Mouse (Mus musculus) embryonic facial prominence, embryonic 12.5 days (tissue): ENCODE measurements at regions not wholly inside any gene's neighbourhood (a gene's known extent, or its start where the extent isn't known, plus 50 kb on each side); places are given as distances from the start of the nearest gene placed in this dataset.

Source experiments
- ATAC-seq: fragments of 200-750 bp; cut with Nextera tagmentation; 2 replicates; pipeline ENCODE4 v1.8.0; 2017; ENCODE audit not compliant: insufficient number of reproducible peaks, insufficient read depth, low FRiP score, low TSS enrichment
- H3K27ac ChIP-seq: fragments of 300-500 bp; sonication (generic); 2 replicates; pipeline ENCODE4 v1.5.1; 2016; ENCODE audit warnings: mild to moderate bottlenecking
- H3K27me3 ChIP-seq: fragments of 300-500 bp; sonication (generic); 2 replicates; pipeline ENCODE4 v1.6.1; 2016; ENCODE audit warnings: mild to moderate bottlenecking, moderate library complexity
- H3K36me3 ChIP-seq: fragments of 300-500 bp; sonication (generic); 2 replicates; pipeline ENCODE4 v1.6.1; 2016; ENCODE audit warnings: mild to moderate bottlenecking
- H3K4me1 ChIP-seq: fragments of 300-500 bp; sonication (generic); 2 replicates; pipeline ENCODE4 v1.6.1; 2016
- H3K4me2 ChIP-seq: fragments of 300-500 bp; sonication (generic); replicated peaks from 2 replicates; pipeline ENCODE4 v1.6.1; 2016; ENCODE audit warnings: mild to moderate bottlenecking, moderate library complexity
- H3K4me3 ChIP-seq: fragments of 300-500 bp; sonication (generic); 2 replicates; pipeline ENCODE4 v1.5.1; 2016; ENCODE audit warnings: mild to moderate bottlenecking
- H3K9ac ChIP-seq: fragments of 300-500 bp; sonication (generic); 2 replicates; pipeline ENCODE4 v1.6.1; 2016; ENCODE audit warnings: mild to moderate bottlenecking, moderate library complexity
- H3K9me3 ChIP-seq: fragments of 300-500 bp; sonication (generic); 2 replicates; pipeline ENCODE4 v1.6.1; 2016; ENCODE audit warnings: mild to moderate bottlenecking, moderate library complexity
- whole genome bisulfite sequencing: fragments of 180-500 bp; shearing (Covaris S2); methylation state at CpG from one replicate; pipeline ENCODE4 v1.1.7; 2016; 5-methylcytosine and 5-hydroxymethylcytosine counted together

DNA sequence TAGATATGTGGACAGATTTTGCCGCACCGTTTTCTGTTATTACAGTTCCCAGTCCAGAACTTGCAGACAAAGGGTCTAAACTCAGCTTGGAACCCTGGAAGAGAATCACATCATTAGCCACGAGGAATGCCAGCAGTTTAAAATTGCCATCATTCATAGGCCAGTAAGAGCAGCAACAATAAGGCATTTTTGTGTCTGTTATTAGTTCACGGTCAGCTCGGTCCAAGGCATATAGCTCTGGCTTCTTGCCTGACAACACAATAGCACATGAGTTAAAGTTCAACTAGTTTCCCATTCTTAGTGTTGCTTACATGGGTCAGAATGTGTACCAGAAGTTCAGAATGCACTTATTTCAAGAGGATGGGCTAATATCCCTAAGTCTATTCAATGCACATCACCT lies 103.4 kb downstream of the Olig3 start:
- H3K27ac ChIP-seq = no peak overlapping the region
- H3K4me2 ChIP-seq = no peak overlapping the region
- 0 out of 2 replicates have a peak, but pooled peaks cover 3% of the 10 kb centered on the region for H3K27me3 ChIP-seq
- ATAC-seq = no peak
- no peak overlapping the region for H3K9ac ChIP-seq
- H3K4me3 ChIP-seq = no peak overlapping the region
- WGBS = 79% methylated on average over 5 of the region's 5 CpGs
- H3K4me1 ChIP-seq = 0 out of 2 replicates have a peak, but pooled peaks cover 3% of the 10 kb centered on the region
- no peaks in the 10 kb centered on the region for H3K36me3 ChIP-seq
- no peaks in the 10 kb centered on the region for H3K9me3 ChIP-seq

DNA sequence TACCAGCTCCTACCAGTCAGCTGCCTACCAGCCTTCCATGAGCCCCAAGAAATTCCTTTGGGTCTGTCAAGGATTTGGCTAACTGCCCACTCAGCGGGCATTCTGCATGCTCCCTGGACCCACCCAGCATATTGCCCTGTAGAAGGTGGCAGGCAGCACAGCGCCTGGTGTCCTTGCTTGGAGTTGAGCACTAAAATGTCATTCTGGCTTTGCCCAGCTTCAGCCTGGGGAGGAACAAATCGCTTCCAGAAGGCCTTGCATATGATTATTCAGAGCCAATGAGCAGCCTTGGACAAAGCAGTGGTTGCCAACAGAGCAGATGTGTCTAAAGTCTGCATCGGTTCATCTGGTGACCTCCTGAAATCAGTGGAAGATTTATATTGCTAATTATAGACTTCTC lies 103.8 kb downstream of the Olig3 start:
- Histone ChIP-seq H3K9ac (no peak overlapping the region), H3K4me2 (no peak overlapping the region), H3K9me3 (no peaks in the 10 kb centered on the region), H3K4me3 (no peak overlapping the region), H3K27me3 (0 out of 2 replicates have a peak, but pooled peaks cover 3% of the 10 kb centered on the region), H3K4me1 (0 out of 2 replicates have a peak, but pooled peaks cover 3% of the 10 kb centered on the region), H3K27ac (no peak overlapping the region), H3K36me3 (no peaks in the 10 kb centered on the region)
- WGBS = 60% methylated on average over 4 of the region's 4 CpGs
- ATAC-seq = no peak

DNA sequence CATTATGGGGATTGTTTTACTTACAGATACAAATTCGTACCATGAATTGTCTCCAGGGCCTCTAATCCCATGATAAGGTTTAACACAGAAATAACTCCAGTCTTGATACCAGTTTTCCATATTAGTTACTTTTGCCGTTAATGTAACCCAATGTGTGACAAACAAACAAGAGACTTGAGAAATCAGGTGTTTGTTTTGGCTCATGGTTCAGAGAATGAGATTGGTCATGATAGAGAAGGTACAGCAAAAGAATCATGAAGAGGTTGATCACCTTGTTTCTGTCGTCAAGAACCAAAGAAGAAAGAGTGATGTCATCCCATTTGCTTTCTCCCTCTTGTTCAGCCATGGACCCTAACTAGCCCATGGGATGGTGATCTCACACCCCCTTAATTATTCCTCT lies 107.5 kb downstream of the Olig3 start:
- no peaks in the 10 kb centered on the region for H3K27me3 ChIP-seq
- H3K36me3 ChIP-seq = no peaks in the 10 kb centered on the region
- H3K27ac ChIP-seq = no peak overlapping the region
- no peak for ATAC-seq
- 92% methylated on average over 3 of the region's 3 CpGs for WGBS
- no peak overlapping the region for H3K4me2 ChIP-seq
- no peak overlapping the region for H3K4me3 ChIP-seq
- 0 out of 2 replicates have a peak, but pooled peaks cover 3% of the 10 kb centered on the region for H3K4me1 ChIP-seq
- H3K9ac ChIP-seq = no peak overlapping the region
- no peaks in the 10 kb centered on the region for H3K9me3 ChIP-seq

DNA sequence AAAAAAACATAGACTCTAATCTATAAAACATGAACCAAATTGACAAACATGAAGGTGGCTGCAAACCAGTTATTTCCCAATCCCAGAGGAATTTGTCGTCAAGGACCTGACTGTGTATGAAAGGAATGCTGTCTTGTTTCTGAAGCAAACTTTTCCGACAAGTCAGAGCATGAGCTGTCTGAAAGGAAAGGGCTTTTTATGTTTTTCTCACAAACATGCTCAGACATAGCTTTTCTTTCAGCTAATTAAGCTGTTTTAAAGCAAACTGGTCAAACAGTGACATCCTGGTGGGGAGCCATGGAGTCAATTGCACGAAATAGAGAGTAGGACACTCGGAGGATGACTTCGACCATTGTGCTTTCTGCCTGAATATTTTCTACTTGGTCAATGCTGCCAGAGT lies 108.2 kb downstream of the Olig3 start:
- no peak for ATAC-seq
- Histone ChIP-seq H3K27ac (no peak overlapping the region), H3K4me2 (no peak overlapping the region), H3K27me3 (no peaks in the 10 kb centered on the region), H3K9ac (no peak overlapping the region), H3K4me1 (0 out of 2 replicates have a peak, but pooled peaks cover 3% of the 10 kb centered on the region), H3K36me3 (no peaks in the 10 kb centered on the region), H3K4me3 (no peak overlapping the region), H3K9me3 (no peaks in the 10 kb centered on the region)
- WGBS = 44% methylated on average over 5 of the region's 5 CpGs

DNA sequence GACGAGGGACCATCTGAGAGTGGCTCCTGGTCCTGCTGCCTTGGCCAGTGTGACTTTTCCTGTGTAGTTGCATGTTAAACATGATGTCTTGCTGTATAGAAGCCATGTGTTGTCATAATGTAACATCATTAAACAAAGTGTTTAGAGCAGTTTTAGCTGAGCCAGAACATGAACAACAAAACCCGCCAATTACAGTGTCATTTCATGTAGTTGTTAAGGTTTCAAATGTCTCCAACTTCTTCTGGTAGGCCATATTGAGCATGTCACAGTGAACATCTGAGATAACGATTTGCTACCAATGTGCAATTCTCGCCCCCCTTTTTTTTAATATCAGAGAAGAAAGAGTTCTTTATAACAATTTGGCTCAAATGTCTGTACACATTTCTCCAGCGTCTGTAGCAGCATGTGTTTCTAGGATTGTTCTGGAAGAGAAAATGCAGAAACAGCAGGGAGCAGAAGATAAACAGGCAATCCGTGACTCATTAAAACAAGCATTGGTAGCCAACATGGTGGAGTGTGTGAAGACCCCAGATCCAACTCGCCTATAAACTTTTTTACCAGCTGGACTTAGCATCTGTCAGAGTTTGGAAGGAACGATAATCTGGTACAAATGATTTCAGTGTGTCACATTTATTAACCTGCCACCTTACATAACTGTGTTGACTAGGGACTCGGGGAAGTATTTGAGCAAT lies 115.2 kb downstream of the Olig3 start:
- WGBS = 69% methylated on average over 9 of the region's 9 CpGs
- H3K4me3 ChIP-seq = no peak overlapping the region

DNA sequence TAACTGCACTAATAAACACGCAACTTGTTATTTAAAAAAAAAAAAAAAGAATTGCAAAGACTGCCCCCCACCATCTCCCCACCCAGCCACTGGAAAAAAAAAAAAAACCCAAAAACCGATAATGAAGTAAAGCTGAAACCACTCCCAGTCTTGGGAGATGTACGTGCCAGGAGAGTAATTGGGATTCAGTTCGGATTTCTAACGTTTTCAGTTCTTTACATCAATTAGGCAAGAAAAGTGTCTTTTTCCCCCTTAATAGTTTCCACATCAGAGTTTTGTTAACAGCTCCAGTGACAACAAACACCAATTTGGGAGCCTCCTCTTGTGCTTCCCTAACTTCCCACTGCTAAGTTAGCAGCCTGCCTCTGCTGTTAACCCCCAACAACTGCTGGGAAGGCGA lies 115.7 kb downstream of the Olig3 start:
- no peak for ATAC-seq
- H3K4me2 ChIP-seq = no peak overlapping the region; the same call in 1 of the 2 replicates
- H3K9me3 ChIP-seq = no peaks in the 10 kb centered on the region
- no peaks in the 10 kb centered on the region for H3K27me3 ChIP-seq
- 36% methylated on average over 6 of the region's 6 CpGs for WGBS
- no peaks in the 10 kb centered on the region for H3K4me1 ChIP-seq
- H3K36me3 ChIP-seq = no peaks in the 10 kb centered on the region
- H3K4me3 ChIP-seq = no peak overlapping the region
- no peak overlapping the region for H3K9ac ChIP-seq
- H3K27ac ChIP-seq = no peak overlapping the region

More for the DNA sequence above, 115.2 kb downstream of the Olig3 start:
- H3K4me1 ChIP-seq = no peaks in the 10 kb centered on the region
- no peaks in the 10 kb centered on the region for H3K9me3 ChIP-seq
- no peaks in the 10 kb centered on the region for H3K36me3 ChIP-seq
- H3K27me3 ChIP-seq = no peaks in the 10 kb centered on the region
- H3K4me2 ChIP-seq = no peak overlapping the region
- ATAC-seq = no peak
- H3K27ac ChIP-seq = no peak overlapping the region
- no peak overlapping the region for H3K9ac ChIP-seq

DNA sequence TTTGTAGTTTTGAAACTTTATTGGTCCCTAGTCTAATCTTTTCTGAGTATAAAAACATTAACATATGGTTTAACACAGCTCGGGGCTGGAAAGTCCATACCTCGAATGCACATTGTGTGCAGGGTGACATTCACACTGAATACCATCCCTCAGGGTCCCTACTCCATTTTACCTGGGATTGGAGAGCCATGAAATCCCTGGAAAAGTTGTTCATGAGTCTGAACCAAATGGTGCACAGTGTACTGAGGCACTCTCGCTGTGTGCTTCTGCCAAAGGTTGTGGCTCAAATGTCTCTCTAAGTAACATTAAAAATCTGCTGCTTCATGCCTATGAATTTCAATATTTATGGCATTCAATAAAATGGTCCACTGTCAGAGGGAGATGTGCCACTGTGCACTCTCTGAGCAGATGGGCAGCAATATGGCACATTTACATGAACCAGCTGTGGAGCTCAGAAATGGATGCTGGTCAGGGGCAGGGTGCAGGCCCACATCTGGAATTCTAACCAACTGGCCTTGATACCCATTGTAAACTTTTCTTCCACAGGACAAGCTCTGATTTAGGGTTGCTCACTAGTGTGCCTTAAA lies 116.7 kb downstream of the Olig3 start:
- Histone ChIP-seq H3K9ac (no peak overlapping the region), H3K27me3 (no peaks in the 10 kb centered on the region), H3K9me3 (no peaks in the 10 kb centered on the region), H3K4me2 (no peak overlapping the region), H3K4me3 (no peak overlapping the region), H3K36me3 (no peaks in the 10 kb centered on the region), H3K4me1 (no peaks in the 10 kb centered on the region), H3K27ac (no peak overlapping the region)
- ATAC-seq = no peak
- WGBS = 72% methylated on average over 3 of the region's 3 CpGs

DNA sequence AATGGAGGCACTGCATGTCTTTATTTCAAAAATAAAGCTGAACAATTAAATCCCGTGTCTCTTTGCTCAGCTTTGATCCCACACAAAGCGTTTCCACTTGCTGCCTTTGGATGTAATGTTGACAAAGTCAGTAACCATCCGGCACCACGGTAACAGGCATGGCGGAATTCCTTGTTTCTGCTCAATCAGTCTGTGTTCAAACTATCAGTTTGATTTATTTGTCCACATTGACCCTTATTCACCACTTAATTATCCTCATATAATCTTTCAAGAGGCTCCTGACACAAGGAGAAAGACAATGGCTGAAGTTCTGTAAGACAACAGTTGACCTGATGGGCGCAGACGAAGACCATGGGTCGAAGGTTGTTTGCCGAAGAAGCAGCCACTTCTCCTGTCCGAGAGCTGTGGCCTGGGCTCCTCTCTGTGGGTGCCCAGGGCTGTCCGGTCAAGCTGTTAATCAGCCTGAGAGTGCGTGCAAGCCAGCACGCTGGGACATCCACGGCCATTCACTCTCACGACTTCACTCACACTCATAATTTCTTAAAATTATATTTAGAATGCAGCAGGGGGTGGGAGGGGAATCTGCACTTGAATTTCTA lies 106.1 kb upstream of the Ifngr1 start:
- Histone ChIP-seq H3K36me3 (no peaks in the 10 kb centered on the region), H3K9me3 (no peaks in the 10 kb centered on the region), H3K4me1 (no peaks in the 10 kb centered on the region), H3K27me3 (no peaks in the 10 kb centered on the region; the same call in 1 of the 2 replicates), H3K9ac (no peak overlapping the region), H3K27ac (no peak overlapping the region), H3K4me3 (no peak overlapping the region), H3K4me2 (no peak overlapping the region)
- 71% methylated on average over 15 of the region's 15 CpGs for WGBS
- ATAC-seq = no peak

DNA sequence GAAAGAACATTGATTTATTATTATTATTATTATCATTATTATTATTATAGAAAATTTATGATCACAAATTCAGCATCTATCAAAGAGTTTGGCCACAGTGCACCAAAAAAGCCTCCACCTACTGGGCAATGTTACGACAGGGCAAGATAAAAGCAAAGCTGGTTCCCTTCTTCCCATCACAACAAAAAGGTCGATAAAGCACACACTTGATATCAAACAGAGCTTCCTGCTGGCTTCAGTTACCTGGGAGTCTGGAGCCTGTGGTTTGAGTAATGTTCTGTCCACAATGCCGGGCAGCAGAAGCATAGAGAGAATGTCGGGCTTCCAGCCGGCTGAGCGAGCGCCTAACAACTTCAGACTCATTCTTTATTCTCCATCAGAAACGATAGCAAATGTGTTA lies 101.2 kb upstream of the Ifngr1 start:
- H3K9me3 ChIP-seq = no peaks in the 10 kb centered on the region
- no peak overlapping the region for H3K4me2 ChIP-seq
- H3K27ac ChIP-seq = no peak overlapping the region
- H3K4me3 ChIP-seq = no peak overlapping the region
- ATAC-seq = no peak
- H3K9ac ChIP-seq = no peak overlapping the region
- H3K4me1 ChIP-seq = 0 out of 2 replicates have a peak, but pooled peaks cover 5% of the 10 kb centered on the region
- 51% methylated on average over 8 of the region's 8 CpGs for WGBS
- H3K27me3 ChIP-seq = no peaks in the 10 kb centered on the region; the same call in 1 of the 2 replicates
- no peaks in the 10 kb centered on the region for H3K36me3 ChIP-seq

DNA sequence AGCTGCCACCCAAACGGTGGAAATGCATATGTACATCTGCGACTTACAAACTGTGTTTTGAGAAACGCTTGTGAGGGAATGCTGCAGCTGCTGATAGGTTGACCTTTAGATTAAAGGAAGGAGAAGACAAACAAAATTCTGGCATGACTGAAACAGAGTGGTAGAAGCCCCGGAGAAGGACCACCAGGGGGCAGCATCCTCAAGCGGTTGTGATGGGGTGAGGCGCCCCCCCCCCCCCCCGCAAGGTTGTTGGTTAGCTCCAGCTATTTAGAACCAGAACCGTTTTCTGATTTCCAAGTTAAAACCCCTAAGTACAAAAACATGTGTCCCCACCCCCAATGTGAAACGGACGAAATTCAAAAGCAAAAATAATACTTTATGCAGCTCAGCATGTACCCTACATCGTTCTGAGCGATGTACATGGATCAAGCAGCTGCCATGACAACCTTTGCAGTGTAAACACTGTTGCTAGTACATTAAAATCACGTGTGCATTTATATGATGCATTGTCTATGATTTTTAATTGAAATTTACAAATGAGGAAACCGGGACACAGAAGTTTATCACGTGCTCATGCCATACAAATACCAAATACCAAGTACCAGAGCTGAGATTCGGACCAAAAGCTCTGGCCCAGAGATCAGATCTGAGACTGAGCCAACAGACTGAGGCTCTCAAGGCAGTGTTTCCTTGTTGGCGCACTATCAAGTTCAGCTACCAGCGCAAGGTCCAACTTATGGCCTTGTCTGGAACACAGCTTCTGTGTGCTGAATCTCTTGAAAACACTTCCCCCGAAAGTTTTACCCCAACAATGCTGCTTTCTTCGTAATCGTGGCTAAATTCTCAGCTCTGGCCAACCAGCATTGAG lies 100.0 kb upstream of the Ifngr1 start:
- no peak overlapping the region for H3K4me2 ChIP-seq
- peaks cover 5% of the 10 kb centered on the region; the same call in 1 of the 2 replicates for H3K27me3 ChIP-seq
- no peak overlapping the region for H3K9ac ChIP-seq
- 62% methylated on average over 21 of the region's 21 CpGs for WGBS
- 0 out of 2 replicates have a peak, but pooled peaks cover 5% of the 10 kb centered on the region for H3K4me1 ChIP-seq
- H3K27ac ChIP-seq = no peak overlapping the region
- H3K9me3 ChIP-seq = no peaks in the 10 kb centered on the region
- H3K36me3 ChIP-seq = no peaks in the 10 kb centered on the region
- no peak overlapping the region for H3K4me3 ChIP-seq
- no peak for ATAC-seq

DNA sequence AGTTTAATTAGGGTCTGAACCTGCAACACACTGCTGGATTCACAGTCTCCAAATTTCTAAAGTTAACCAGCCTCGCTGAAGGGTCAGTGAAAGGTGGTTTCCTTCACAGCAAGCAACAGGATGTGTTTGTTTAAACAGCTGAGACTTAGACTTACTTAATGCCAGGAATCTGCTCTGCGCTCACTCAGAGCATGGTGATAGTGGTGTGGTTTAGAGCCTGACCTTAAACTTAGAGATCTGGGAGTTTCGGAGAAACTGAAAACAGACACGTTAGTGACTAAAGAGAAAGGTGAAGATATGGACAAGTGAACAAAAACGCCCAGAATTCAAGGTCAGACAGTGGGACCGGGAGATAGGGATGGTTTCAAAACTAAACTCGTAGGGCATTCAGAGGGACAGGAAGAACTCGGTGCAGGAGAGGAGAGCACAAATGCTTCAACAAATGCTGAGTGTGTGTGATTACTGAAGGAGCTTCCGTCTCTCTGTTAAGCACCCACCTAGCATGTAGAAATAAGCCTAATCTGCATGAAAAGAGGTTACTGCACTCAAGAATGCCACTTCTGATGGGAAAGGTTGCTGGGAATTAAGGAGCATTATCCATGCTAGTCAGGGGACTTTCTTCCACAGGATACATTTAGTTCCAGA lies 97.2 kb upstream of the Ifngr1 start:
- Histone ChIP-seq H3K27me3 (0 out of 2 replicates have a peak, but pooled peaks cover 5% of the 10 kb centered on the region), H3K4me2 (peak overlapping the region; percentile 17; the same call in 1 of the 2 replicates)

More for the DNA sequence above, 97.2 kb upstream of the Ifngr1 start:
- no peak for ATAC-seq
- no peak overlapping the region for H3K9ac ChIP-seq
- no peak overlapping the region for H3K27ac ChIP-seq
- no peak overlapping the region for H3K4me3 ChIP-seq
- H3K4me1 ChIP-seq = 0 out of 2 replicates have a peak, but pooled peaks cover 5% of the 10 kb centered on the region
- H3K9me3 ChIP-seq = no peaks in the 10 kb centered on the region
- 11% methylated on average over 9 of the region's 9 CpGs for WGBS
- no peaks in the 10 kb centered on the region for H3K36me3 ChIP-seq
